Mouse (Mus musculus) lung, adult 2 months (tissue): ENCODE measurements around the gene Opcml.

Experiments
- CTCF ChIP-seq: fragments of 200-500 bp; IDR thresholded peaks from 2 replicates; pipeline ENCODE4 v1.5.1; 2011; ENCODE audit warnings: mild to moderate bottlenecking, low read length, control low read depth; ENCODE audit not compliant: insufficient read depth
- POLR2A ChIP-seq: fragments of 200-500 bp; IDR thresholded peaks from 2 replicates; pipeline ENCODE4 v1.6.1; 2011; ENCODE audit warnings: low read depth, mild to moderate bottlenecking, control low read depth, low read length, borderline replicate concordance; ENCODE audit errors: extremely low read depth

- no peak for TF ChIP-seq CTCF
- TF ChIP-seq POLR2A: no peak
These were observed 1076.7 kb downstream of the Opcml start for GRCm38 (mm10) chr9:28867256-28867655.
